Mouse (Mus musculus) left cerebral cortex, postnatal 10 days (tissue): ENCODE measurements at regions not wholly inside any gene's neighbourhood (a gene's known extent, or its start where the extent isn't known, plus 50 kb on each side); places are given as distances from the start of the nearest gene placed in this dataset.
A peak's percentile ranks its signal among the peaks of the same experiment; 100 is the strongest.

Experiments used
- DNase-seq, 2 experiments: peaks; one replicate each; pipeline ENCODE4 v3.0.0; 2021 to 2022; ENCODE audit warnings: low spot score in 2 of 2, mixed read lengths in 1 of 2; ENCODE audit errors: extremely low spot score in 1 of 2
- intact Hi-C: fragments of 180-260 bp; cut with DNase I; formaldehyde crosslinking; loops from one replicate; pipeline ENCODE4 v1.15.1; 2025

DNA sequence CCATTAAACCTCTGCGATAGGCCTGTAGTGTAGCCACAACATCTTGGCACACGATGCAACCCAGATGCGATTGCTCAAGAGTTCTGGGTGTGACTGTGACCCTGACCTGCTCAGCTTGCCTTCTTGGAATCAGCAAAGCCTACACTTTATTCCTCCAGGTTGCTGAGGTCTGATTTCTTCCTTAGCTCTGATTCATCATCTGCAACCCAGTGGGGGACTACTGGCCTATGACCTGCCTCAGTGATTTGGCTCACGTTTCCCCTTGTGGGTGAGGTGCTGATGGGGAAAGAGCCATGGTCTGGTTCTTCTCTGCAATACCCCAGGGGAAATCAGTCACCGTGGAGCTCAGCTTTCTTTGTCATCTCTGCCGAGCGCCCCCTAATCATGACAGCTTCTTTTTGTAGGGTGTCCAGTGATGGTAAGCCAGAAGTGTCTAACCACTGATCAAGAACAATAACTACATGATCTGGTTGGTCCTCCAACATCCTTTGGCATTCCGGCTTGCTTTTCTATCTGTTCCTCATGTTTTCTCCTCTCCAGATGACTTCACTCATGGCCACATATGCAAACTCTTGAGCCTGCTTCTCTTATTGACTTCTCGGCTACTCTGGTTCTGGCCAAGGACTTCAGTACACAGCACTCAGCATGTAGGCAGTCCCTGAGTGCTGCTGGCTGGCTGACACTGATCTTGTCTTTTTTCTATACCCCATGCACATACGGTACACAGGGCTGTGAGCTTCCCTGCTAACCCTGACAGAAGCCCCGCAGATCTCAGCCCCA is 163.0 kb downstream of the Gm45692 start:
- no peak for DNase-seq
- intact Hi-C loops = no loop called here

DNA sequence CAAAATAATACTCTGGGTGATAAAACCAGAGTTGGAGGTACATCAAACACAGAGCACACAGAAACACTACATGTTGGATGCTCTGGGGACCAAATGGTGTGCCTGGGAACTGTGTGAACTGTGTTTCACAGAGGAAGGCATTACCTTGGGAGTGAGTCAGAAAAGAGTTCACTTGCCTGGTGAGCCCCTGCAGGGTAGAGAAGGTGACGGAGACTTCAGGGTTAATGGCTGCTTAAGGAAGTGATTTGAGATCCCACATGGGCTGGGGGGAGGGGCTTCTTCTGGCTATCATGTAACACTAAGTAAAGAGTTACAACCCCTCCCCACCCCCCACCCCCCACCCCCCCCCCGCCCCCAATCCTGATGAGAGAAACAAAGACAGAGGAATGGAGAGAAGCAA is 164.6 kb downstream of the Gm45692 start:
- no peak for DNase-seq
- intact Hi-C loops = no loop called here

DNA sequence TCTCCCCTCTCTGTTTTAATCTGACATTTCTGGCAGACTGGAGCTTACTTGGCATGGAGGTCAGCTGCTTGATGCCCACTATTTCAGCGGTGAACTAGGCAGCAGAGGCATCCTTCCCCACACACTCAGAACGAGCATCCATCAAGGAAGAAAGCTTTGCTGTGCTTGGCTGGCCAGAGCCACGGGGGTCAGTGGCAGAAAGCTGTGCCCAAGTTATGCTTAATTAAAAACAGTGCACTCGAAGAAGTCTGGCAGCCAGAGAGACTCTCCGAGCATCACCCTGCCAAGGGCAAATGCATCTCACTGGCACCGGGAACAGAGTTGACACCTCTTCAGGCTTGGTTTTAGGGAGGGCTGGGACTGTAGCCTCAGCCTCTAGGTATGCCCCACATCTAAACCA is 168.3 kb downstream of the Gm45692 start:
- no peak for DNase-seq
- intact Hi-C loops = no loop called here

DNA sequence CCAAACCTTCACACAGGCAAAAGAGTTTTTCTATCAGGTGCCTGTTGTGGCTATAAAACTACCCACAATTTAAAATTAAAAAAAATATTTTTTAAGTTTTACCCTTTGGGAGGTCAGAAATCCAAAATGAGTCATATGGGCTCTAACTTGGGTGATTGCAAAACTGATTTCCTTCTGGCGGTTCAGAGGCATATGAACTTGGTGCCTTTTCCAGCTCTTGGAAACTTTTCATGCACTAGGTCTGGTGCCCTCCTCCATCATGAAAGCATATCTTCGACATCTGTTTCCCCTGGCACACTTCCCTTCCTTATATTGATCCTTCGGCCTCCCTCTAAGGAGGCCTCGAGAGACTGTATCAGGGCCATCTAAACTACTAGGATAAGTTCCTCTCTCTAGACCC is 168.8 kb downstream of the Gm45692 start:
- intact Hi-C loops = no loop called here
- no peak for DNase-seq

DNA sequence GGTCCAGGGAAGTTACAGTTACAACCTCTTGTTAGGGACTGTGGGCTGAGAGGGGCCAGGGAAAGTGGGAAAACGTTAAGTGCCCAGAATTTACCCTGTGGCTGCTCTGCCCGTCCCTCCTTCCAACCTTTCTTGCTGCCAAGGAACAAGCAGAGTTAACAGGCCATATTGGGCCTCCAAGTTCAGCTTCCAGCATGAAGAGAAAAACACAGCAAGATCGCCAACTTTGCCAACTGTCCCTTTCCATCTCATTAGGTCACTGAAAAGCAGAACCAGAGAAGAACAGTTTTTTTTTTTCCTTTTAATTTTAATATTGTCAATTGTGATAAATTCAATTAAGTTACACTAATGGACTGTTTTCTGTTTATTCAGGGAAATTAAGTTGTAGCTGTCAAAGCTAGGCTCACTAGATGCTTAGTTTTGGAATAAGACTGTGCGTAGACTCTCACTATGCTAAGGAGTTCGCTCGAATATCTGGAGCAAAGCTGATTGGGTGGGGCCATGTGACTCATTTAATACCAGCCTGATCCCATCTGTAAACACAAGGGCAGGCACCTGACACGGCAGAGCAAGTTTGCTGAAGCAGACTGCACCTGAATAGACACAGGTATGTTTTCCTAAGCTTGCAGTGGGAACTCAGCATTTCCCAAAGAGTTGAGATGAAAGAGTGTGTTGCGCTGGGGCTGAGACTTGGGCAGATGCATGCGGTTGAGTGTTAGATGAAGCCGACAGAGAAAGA is 178.9 kb downstream of the Gm45692 start:
- intact Hi-C loops = no loop called here
- DNase-seq = no peak

DNA sequence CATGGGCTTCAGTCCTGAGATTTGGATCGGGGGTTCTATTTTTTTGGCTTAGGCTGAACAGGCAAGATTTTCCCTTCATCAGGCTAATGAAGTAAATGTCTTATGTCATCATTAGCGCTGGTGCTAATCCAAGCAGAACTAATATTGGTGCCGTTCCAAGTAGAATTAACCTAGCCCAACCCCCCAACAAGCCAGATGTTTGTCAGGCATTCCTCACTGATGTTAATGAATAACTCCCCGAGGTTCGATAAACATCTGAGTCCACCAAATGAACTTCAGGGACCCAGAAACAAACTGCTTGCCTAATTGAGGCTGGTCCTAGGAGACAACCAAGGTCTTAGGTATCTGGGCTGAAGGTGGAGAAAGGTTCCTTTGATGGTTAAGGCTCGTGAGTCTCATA is 180.9 kb downstream of the Gm45692 start:
- DNase-seq = no peak
- intact Hi-C loops = no loop called here

DNA sequence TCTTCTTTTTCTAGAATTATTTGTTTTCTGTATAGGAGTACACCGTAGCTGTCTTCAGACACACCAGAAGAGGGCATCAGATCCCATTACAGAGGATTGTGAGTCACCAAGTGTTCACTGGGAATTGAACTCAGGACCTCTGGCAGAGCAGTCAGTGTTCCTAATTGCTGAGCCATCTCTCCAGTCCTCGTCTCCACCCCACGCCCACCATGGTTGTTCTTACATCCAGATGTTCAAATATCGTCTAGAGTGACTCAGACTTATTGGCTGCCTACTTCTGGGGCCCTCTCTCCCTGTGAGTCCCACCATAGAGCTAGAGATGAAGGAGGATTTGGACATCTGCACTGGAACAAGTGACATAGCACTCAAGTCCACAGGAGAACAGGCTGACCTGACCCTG is 182.6 kb downstream of the Gm45692 start:
- DNase-seq = no peak

DNA sequence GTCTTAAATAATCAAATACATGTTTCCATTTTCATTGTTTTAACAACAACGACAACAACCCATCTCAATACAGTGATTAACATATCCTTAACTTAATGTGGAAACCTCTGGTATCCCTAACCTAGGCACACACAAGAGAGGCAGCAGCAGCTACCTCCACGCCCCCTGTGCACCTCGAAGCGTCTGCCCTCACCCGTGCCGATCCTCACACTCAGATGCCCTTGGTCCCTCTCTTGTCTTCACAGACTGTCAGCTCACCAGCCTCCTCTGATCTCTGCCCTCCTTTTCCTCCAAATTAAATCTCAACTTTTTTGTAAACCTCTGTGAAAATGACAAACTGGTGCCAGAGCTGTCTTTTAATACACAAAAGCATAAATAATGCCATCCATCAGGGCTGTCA is 185.2 kb downstream of the Gm45692 start:
- intact Hi-C loops = no loop called here
- no peak for DNase-seq

More for the DNA sequence above, 182.6 kb downstream of the Gm45692 start:
- intact Hi-C loops = no loop called here

DNA sequence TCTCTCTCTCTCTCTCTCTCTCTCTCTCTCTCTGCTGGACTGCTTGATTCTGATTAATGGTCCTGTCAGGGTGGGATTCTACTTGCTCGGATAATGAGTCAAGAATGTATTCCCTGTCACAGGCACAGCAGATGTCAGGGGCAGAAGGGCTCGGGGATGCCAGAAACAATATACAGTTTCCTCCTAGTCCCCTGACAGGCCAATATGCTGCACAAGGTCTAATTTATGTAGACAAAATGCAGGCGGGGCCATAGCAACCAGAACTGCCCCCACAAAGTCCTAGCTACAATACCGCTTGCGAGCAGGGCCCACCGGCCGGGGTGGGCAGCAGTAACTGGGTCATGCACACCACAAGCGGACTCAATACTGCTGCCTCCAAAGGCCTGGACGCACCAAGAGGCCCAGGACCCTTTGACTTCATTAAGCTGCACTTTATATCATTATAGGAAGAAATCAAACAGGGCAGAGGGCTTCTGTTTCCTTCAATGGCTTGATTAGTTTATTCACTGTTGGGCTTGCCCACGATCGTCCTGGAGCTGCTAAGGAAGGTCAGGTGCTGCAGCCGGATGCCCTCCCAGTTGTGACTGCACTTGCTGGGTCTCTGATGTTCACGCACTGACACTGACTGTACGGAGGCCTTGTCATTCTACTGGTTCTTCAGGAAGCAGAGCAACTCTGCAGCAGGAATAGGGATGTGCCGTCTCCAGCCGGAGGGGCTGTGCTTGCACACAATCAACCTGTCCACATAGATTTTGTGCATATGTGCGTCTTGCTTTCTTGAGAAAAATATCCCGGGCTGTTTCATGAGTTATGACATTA is 185.9 kb downstream of the Gm45692 start:
- no peak for DNase-seq
- intact Hi-C loops = no loop called here

DNA sequence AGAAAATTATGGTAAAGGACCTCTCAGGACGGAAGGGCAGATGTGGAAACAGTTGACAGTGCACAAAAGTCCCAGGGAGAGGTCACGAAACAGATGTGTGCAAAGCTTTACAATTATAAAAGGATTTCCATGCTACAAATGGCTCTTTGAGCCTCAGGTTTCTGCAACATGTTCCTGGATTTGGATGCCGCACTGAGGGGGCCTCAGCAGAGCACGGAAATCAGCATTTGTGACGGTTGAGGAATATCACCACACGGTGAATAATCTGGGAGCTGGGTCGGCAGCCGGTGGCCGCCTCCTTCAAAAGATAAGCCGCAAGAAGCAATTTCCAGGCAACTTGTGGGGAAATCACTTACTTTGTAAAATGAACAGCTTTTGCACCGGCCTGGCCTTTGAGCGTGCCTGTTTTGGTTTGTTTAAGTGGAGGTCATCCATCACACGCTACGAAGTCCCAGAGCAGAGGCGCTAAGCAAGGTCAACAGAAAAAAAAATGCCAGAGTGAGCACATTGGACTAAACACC is 188.8 kb downstream of the Gm45692 start:
- intact Hi-C loops = no loop called here
- DNase-seq = no peak

DNA sequence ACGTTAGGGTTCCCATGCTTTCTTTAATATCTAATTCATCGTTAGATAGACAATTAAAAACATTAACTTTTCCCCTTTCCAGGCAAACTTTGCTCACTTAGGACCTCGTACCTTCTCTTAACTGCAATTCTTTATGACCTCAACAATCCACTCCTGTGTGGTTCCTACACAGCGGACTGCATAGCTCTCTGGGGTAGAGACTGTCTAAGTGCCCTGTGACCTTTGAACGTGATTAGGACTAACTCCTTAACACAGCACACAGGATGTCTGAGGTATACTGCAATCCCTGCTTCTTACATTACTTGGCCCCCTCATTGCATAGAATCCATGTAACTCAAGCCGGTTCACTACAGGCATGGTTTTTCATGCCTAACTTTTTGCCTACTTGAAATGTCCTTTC is 190.4 kb downstream of the Gm45692 start:
- intact Hi-C loops = no loop called here

DNA sequence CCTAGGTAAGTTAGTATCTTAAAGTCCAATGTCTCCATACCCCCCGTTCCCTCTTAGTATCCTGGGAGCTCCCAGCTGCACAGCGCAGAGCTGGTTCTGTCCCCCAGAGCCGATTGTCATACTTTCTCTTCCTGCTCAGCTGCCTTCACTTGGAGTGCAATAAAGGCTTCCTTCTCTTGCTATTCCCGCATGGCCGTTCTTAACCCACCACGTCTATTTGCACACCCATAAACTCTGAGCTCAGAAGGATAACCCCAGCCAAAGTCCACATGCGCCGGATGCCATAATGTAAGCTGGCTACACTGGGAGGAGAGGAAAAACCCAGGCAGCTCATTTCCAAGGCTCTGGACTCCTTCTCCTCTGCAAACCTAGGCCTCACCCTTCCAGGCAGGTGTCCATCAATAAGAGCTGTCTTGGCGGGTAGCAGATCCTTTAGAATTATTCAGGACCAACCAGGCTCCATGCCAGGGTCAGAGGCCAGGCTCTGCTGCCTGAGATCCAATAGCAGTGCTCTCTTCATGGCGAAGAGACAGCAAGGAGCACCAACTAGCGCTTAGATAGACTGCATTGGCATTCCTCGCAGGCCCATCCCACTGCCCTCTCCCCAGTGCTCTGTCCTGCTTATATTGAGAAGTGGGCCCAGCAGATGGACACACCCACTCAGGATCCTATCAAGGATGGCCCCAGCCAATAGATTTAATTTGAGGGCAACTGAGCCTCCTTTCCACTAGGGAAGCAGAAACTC is 204.4 kb downstream of the Gm45692 start:
- DNase-seq = no peak
- intact Hi-C loops = no loop called here

More for the DNA sequence above, 190.4 kb downstream of the Gm45692 start:
- DNase-seq = no peak

DNA sequence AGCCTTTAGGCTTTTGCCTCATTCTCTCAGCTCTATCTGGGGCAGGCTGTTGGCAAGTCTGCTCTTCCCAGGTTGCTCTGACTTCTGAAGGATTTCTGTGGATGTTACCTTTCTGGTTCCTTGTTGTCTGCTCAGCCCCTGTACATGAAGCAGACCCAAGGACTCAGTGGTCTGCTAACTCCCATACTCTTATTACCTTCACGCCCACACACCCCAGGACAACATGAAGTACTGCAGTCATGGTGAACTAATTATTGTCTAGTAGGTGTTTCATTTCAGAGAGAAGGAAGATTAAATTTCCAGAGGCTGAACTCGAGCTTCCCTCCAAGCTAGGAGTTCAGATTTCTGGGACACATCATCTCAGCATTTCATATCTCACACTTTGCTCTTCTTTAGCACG is 205.3 kb downstream of the Gm45692 start:
- DNase-seq = no peak
- intact Hi-C loops = no loop called here

DNA sequence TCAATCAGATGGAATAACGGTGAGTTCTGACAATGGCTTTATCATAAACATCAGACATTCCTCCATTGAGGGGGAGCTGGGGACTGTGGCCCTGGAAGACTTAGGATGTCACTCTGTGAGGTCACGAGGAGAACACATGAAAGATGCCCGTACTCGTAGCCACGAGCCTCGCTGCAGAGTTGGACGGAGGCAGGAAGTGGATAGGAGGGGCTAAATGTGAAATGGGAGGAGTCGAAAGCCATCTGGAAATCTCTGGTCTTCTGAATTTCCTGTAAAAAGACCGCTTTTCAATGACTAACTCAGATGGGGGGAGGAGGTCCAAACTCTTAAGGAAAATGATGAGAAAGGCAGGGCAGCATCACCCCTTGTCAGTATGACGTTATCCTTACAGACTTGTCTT is 210.5 kb downstream of the Gm45692 start:
- intact Hi-C loops = no loop called here
- DNase-seq = no peak

DNA sequence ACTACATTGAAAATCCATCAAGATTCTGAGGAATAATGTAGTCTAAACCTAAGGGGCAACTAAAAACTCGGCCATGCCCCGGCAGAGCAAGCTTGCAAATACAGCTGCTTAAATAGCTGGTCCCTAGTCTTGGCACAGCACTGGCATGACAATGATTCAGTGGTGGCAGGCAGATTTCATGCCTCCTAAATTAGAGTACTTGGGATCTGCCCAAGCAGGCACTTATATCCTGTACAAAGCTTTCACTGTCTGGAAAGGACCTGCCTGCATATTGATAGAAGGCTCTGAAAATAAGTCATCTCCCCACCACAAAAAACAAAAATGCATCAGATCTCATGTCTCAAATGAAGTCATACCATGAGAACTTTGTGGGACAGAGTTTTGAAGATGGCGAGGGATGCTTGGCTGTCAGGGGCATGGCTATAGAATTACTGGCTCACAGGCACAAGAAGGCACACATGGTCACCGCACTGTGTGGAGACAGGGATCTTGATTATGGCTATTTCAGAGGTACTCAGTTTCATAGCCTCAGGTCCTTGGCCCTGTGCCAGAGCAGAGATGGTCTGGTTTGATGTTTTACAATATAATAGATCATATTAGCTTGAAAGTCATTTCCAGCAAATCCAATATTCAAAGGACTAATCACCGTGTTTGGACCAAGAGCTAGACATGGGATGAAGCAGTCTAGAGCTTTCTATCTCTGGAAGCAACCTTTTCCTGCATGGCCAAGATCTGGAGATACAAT is 217.7 kb downstream of the Gm45692 start:
- DNase-seq = no peak
- intact Hi-C loops = no loop called here

DNA sequence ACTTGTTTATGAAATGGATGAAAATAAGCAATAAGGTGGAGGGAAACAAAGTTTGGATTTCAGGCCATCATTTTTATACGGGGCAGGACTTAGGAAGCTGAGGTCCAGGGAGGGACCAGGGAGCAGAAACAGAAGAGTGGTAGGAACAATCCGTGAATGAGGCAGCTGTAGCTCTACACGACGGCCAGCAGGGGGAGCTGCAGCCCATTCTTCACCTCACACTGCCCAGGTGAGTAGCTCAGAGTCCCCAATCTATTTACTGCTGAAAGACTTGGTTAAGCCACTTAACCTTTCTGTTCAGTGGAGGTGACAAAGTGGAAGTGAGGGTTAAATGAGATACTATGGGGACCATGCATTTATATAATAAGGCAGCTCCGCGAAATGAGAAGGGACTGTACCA is 225.7 kb downstream of the Gm45692 start:
- DNase-seq = peak in 1 of 2 experiments; percentile 65
- intact Hi-C loops = loop anchor here (2.0 to 10.0 kb wide), 2 partner anchors 160 to 636 kb away; no protein-coding TSS in a partner anchor

DNA sequence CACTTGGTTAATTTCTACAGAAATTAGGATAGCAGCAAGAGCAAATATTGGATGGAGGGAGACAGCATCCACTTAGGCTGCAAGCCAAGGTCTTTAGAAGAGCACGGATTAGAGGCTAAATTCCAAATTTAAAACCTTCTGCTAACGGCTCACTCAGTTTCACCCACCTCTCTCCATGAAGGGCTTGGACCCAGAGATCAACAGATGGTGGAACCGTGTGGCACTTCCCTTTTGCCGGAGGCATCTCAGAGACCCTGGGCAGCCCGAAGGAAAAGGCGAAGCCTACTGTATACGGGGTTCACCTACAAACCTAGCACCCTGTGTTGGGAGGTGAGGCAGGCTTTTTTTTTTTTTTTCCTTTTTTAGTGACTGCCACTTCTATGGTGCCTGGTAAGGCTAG is 229.9 kb downstream of the Gm45692 start:
- DNase-seq = no peak
- intact Hi-C loops = loop anchor here (10.0 kb wide), 1 partner anchor 164 kb away; no protein-coding TSS in a partner anchor

DNA sequence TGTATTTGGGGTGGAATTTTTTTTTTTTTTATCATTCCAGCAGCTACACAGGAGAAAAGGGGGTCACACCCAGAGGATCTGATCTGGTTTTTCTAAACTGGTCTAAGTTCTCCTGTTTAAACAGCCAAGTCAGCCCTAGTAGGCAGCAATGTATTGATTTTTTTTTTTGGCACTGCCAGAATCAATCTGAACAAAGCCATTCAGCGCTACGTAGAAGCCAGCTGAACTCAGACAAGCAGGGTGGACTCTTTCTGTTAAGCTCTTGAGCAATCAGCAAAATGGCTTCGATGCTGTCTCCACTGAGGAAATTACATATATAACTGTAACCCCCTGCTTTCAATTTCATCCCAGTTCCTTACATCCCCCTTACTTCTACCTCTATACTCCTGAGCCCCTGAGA is 230.5 kb downstream of the Gm45692 start:
- intact Hi-C loops = loop anchor here (10.0 kb wide), 1 partner anchor 165 kb away; no protein-coding TSS in a partner anchor
- no peak for DNase-seq
